Mouse (Mus musculus): ENCODE results near the gene Mark1.

Mark1 gene

GRCm38 (mm10) chr1:184961853-184962252 lies 37.5 kb downstream of the Mark1 start:
- no peak for DNase-seq (ENCODE audit: low spot score)

DNA sequence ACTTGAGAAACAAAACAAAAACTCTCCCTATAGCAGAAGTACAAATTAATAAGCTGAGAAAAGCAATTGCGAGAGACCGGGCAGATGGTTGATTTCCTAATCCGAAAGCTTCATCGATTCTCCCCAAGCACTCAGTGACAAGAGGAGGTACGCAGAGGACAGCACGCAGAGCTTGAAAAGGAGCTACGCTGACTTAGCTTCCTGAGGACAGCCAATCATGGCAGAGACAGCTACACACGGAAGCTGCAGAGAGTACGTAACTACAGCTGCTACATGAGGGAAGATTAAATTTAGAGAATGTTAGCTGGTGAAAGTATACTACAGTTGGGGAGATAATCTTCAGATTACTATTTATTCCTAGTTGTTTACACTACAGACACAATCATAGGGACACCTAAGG lies 40.6 kb downstream of the Mark1 start:
- peak; percentile 6 for DNase-seq (ENCODE audit: low spot score)

- peak; percentile 14 for DNase-seq (ENCODE audit: low spot score)
Measured at GRCm38 (mm10) chr1:184958388-184958787, 41.0 kb downstream of the Mark1 start.

DNA sequence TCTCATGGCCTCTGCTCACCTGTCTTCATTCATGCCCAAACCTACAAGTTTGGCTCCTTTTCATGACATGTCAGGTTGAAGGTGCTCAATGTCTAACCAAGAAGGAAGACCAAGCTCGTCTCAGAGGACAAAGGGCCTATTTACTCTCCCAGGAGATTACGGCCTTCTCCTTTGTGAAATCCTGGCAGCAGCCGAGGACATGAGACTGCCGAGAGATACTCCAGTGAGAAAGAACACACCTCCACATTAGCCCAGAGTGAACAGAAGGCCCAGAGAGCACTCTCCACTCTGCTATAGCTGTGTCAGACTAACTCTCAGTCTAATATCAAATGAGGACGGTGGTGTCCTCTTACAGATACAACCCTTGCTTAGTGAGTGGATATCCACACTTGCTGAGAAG lies 47.6 kb downstream of the Mark1 start:
- peak; percentile 66 for DNase-seq (ENCODE audit: low spot score)

GRCm38 (mm10) chr1:184951057-184951456 lies 48.3 kb downstream of the Mark1 start:
- no peak for DNase-seq (ENCODE audit: low spot score)

DNA sequence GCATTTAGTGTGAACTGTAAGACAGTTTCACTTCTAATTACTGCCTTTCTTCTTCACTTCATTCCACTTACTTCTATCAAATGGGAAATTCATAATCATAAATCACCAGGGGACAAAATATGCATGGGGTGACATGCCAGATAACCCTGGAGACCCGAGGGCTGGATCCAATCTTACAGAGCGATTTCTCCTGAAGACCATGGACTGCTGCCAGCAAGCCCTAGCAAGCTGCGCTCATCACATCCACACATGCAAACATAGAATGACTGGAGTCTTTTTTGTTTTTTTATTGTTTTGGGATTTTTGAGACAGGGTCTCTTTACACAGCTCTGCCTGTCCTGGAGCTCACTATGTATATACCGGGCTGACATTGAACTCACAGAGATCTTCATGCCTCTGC lies 61.3 kb downstream of the Mark1 start:
- no peak for DNase-seq (ENCODE audit: low spot score)

DNA sequence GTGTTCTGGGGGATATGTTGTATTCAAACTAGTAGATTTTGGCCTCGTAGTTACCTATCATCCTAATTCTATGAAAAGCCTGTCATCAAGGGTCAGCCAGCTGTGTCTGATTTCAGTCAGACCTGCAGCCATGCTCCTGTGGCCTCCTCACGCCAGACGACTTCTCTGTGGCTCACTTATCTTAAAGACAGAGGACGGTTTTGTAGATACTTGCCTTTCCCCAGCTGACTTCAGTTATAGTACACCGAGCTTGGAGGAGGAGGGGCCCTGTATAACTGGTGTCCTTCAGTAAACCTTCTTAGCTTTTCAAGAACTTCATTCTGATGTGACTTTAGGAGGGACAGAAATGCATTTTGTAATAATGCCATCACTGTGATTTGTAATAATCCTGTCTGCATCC lies 63.4 kb downstream of the Mark1 start:
- no peak for DNase-seq (ENCODE audit: low spot score)

DNA sequence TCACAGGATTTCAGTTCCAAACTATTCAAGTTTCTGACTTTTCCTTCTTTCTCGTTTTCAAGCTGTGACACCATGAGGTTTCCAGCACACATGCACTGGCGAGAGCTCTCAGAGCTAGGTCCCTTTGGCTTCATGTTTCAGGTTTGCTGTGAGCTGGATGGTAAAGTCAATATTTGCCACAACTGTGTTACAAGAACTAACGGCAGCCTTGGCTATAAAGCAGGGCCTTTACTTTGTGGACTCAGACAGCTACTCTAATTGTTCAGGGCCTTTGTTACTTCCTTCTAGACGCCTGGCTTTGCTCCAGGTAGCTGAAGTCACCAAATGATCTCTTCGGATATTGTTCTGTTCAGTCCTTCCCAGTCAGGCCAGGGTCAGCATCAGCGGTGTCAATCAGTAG lies 63.9 kb downstream of the Mark1 start:
- no peak for DNase-seq (ENCODE audit: low spot score)

GRCm38 (mm10) chr1:184931097-184931496 lies 68.3 kb downstream of the Mark1 start:
- DNase-seq (ENCODE audit: low spot score), result no peak

- DNase-seq (ENCODE audit: low spot score), result no peak
Measured at GRCm38 (mm10) chr1:184928382-184928781, 71.0 kb downstream of the Mark1 start.

- DNase-seq (ENCODE audit: low spot score), result no peak
Measured at GRCm38 (mm10) chr1:184927911-184928310, 71.5 kb downstream of the Mark1 start.

GRCm38 (mm10) chr1:184922824-184923223 lies 76.5 kb downstream of the Mark1 start:
- no peak for DNase-seq (ENCODE audit: low spot score)

GRCm38 (mm10) chr1:184920057-184920456 lies 79.3 kb downstream of the Mark1 start:
- DNase-seq (ENCODE audit: low spot score), result no peak

DNA sequence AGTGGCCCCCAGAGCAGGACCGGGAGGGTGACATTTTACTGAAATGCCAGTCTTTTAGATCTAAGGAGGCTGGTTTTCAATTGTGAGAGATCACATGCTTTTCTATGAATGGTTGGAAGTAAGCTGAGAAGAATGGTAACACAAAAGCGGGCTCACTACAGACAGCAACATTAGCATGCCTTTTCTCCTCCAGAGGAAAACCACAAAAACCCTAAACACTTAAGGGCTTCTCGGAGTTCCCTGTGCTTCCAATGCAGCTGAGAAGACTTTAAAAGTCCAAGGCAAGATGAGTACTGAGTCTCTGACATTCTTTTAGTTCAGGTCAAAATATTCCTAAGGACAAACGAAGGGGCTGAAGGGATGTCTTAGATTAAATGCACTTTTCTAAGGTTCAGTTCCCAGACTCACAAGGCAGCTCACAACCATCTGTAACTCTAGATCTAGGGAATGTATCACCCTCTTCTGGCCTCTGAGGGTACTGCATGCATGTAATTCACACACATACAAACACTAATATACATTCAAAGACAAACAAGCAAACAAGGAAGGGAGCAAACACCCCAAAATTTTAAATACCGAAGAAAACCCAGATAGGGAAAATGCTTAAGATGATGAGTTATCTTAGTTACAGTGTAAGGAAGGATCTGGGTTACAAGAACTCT lies 81.0 kb downstream of the Mark1 start:
- no peak for DNase-seq (ENCODE audit: low spot score)

GRCm38 (mm10) chr1:184912336-184912735 lies 87.0 kb downstream of the Mark1 start:
- DNase-seq (ENCODE audit: low spot score), result no peak

GRCm38 (mm10) chr1:184911861-184912260 lies 87.5 kb downstream of the Mark1 start:
- no peak for DNase-seq (ENCODE audit: low spot score)

- DNase-seq (ENCODE audit: low spot score), result no peak
Measured at GRCm38 (mm10) chr1:184908558-184908957, 90.8 kb downstream of the Mark1 start.

DNA sequence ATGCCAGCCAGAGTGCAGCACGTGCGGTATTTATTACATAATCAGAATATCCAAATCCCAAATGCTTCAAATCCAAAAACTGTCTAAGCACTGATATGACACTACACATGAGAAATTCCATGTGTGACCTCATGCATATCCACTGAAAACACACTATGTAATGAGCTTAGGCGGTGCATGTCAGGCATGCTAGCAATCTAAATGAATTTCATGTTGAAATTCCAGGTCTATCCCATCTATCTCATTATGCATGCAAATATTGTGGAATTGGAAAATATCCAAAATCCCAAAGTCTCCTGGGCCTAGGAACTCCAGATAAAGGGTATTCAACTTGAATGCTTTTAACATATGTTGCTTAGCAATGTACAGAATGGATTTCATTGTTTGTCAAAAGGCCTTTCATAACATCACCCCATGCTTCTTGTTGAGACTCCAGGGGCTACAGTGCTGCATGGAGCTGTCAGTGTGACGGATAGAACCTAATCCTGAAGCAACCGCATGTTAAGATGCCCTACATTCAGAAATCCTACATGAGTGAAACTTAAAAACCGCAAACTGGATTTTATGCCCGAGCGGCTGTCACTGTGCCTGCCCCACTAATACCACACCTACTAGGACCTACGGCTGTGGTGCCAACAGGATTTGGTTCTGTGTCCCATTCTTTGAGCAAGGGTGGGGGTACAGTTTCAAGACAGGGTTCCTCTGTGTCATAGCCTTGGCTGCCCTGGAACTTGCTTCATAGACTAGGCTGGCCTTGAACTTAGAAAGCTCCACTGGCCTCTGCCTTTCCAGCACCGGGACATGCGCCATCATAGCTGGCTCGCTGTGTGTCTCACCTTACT lies 93.2 kb downstream of the Mark1 start:
- no peak for DNase-seq (ENCODE audit: low spot score)

DNA sequence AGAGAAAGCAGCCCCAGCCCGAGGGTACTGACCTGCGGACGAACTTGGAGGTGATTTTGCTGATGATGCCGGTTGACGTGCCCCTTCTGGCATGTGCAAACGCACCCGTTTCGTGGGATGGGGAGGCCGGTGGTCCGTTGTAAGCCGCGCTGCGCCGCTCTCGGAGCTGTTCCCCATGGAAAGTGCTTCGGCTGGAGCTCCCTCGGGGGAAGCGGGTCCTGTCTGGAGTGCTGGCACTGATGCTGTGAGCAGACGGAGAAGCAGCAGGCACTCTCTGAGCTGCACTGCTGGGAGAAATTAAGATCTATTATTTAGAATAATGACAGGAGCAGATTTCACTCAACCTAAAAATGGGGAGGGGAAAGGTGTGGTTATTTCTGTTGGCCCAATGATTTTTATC lies 94.0 kb downstream of the Mark1 start:
- no peak for DNase-seq (ENCODE audit: low spot score)

- no peak for DNase-seq (ENCODE audit: low spot score)
Measured at GRCm38 (mm10) chr1:184903697-184904096, 95.7 kb downstream of the Mark1 start.

DNA sequence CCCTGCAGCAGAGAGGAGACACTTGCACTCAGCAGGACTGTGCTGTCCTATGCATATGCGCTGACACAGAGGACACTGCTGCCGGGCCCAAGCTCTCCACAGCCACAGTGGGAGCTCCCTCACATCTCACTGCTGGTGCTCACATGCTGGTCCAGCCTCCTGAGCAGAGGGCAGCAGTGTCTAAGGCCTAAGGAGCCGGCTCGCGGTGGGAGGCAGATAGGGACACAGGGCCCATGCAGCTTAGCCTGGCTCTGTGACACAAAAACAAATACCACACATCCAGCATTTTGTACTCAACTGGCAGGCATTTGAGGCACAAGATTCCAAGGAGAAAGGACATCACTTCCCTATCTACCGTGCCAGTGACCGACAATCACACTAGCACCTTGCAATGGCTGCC lies 96.5 kb downstream of the Mark1 start:
- no peak for DNase-seq (ENCODE audit: low spot score)

- DNase-seq (ENCODE audit: low spot score), result no peak
Measured at GRCm38 (mm10) chr1:184897350-184897749, 102.0 kb downstream of the Mark1 start.

- DNase-seq (ENCODE audit: low spot score), result no peak
Measured at GRCm38 (mm10) chr1:184891998-184892397, 107.4 kb downstream of the Mark1 start.

- DNase-seq (ENCODE audit: low spot score), result no peak
Measured at GRCm38 (mm10) chr1:184889454-184889853, 109.9 kb downstream of the Mark1 start.

Measured in yolk sac, embryonic 10.5 days (tissue).